Mouse (Mus musculus) hindbrain, embryonic 12.5 days (tissue): Measurements from ENCODE around the gene Atp8b4. TPM values are rescaled to one million over a fixed set of nuclear protein-coding genes. Genes with fewer than 3 reads are reported as not detected.

Source experiments
- ATAC-seq: fragments of 200-750 bp; cut with Nextera tagmentation; 2 replicates; pipeline ENCODE4 v1.8.0; 2017; ENCODE audit warnings: moderate TSS enrichment; ENCODE audit not compliant: low FRiP score
- H3K27ac ChIP-seq: fragments of 300-500 bp; sonication (generic); 2 replicates; pipeline ENCODE4 v1.5.1; 2016; ENCODE audit warnings: mild to moderate bottlenecking
- H3K27me3 ChIP-seq: fragments of 300-500 bp; sonication (generic); 2 replicates; pipeline ENCODE4 v1.6.1; 2016; ENCODE audit warnings: mild to moderate bottlenecking
- H3K36me3 ChIP-seq: fragments of 300-500 bp; sonication (generic); 2 replicates; pipeline ENCODE4 v1.6.1; 2016; ENCODE audit warnings: mild to moderate bottlenecking
- H3K4me1 ChIP-seq: fragments of 300-500 bp; sonication (generic); 2 replicates; pipeline ENCODE4 v1.6.1; 2016
- H3K4me2 ChIP-seq: fragments of 300-500 bp; sonication (generic); replicated peaks from 2 replicates; pipeline ENCODE4 v1.6.1; 2016; ENCODE audit warnings: mild to moderate bottlenecking
- H3K4me3 ChIP-seq: fragments of 300-500 bp; sonication (generic); 2 replicates; pipeline ENCODE4 v1.5.1; 2016; ENCODE audit warnings: mild to moderate bottlenecking
- H3K9ac ChIP-seq: fragments of 300-500 bp; sonication (generic); 2 replicates; pipeline ENCODE4 v1.6.1; 2016; ENCODE audit warnings: mild to moderate bottlenecking, moderate library complexity
- H3K9me3 ChIP-seq: fragments of 300-500 bp; sonication (generic); replicated peaks from 2 replicates; pipeline ENCODE4 v1.6.1; 2016; ENCODE audit warnings: mild to moderate bottlenecking
- WGBS: fragments of 180-500 bp; shearing (Covaris S2); methylation state at CpG from one replicate; pipeline ENCODE4 v1.1.7; 2016; 5-methylcytosine and 5-hydroxymethylcytosine counted together
- polyA plus RNA-seq: library from polyadenylated mRNA; unstranded; fragments of >200 nt; fragmentation: Nextera tagmentation; extraction: Ambion mirVana; gene quantifications from 2 replicates; pipeline ENCODE4 v1.2.1, GENCODE M21; 2016

The Atp8b4 gene
- polyA plus RNA-seq, 1 experiment from 2014 or later, result 0.12 TPM

DNA sequence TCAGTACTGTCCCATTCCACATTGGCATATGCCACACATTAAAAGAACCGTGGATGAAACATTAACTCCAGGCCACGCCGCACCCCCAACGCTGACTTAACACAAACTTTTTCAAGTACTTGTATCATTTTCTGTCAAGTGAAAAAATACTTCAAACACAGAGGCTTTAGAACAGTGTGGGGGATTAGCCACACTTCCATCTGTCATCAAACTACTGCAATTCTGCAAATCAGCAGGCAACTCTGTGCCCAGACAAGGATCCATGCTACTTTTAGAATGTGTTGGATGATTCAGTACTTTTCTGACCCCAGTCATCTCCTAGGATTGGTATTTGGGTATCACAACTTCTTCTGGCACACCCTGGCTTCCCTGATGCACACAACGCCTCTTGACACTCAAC, 212.5 kb downstream of the Atp8b4 start:
- no peaks in the 10 kb centered on the region for H3K4me1 ChIP-seq
- no peak for ATAC-seq
- no peak overlapping the region for H3K27ac ChIP-seq
- no peak overlapping the region for H3K4me3 ChIP-seq
- no peak overlapping the region for H3K4me2 ChIP-seq
- H3K9me3 ChIP-seq, result no peaks in the 10 kb centered on the region
- H3K9ac ChIP-seq, result no peak overlapping the region
- WGBS, result 91% methylated on average over 5 of the region's 5 CpGs
- H3K27me3 ChIP-seq, result no peaks in the 10 kb centered on the region
- H3K36me3 ChIP-seq, result no peaks in the 10 kb centered on the region

DNA sequence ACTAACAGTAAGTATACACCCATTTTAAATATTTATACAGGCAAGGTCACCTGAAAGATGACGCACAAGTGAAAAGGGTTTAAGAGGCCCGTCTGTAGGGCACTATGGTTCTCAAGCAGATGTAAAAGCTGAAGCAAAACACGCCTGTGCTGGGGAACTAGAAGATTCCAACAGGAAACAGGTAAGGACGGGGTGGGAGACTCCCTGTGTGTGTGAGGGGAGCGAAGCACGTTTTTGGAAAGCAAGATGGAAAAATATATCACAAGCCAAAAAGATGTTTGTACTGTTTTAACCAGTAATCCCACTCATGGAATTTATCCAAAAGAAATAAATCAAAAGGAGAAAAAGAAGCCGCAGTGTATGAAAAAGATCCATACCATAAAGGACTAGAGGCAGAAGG, 214.1 kb downstream of the Atp8b4 start:
- Histone ChIP-seq H3K4me2 (no peak overlapping the region), H3K4me1 (no peaks in the 10 kb centered on the region), H3K4me3 (no peak overlapping the region), H3K27me3 (no peaks in the 10 kb centered on the region), H3K9me3 (no peaks in the 10 kb centered on the region), H3K27ac (no peak overlapping the region), H3K36me3 (no peaks in the 10 kb centered on the region), H3K9ac (no peak overlapping the region)
- ATAC-seq, result no peak
- WGBS, result 78% methylated on average over 7 of the region's 7 CpGs

DNA sequence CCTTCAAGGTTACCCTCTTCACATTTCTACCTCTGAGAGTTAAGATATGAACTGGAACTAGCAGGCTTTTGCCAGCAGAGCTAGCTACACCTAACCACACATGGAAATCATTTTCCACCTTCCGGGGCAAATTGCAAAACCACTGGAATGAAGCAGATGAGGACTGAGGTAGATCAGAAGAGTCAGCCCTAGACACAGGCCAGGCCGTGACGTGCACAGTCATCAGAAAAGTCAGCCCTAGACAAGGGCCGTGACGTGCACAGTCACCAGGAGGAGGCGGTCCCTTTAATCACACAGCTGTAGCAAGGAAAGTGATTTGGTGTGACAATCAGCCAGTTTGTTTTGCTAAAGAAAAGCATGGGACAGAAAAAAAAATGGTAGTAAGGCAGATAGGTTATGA, 216.4 kb downstream of the Atp8b4 start:
- no peaks in the 10 kb centered on the region for H3K36me3 ChIP-seq
- no peak overlapping the region for H3K9ac ChIP-seq
- no peaks in the 10 kb centered on the region for H3K9me3 ChIP-seq
- H3K4me3 ChIP-seq, result no peak overlapping the region
- H3K4me1 ChIP-seq, result no peaks in the 10 kb centered on the region
- WGBS, result 75% methylated on average over 6 of the region's 6 CpGs
- no peak overlapping the region for H3K27ac ChIP-seq
- no peaks in the 10 kb centered on the region for H3K27me3 ChIP-seq
- no peak overlapping the region for H3K4me2 ChIP-seq
- ATAC-seq, result no peak

DNA sequence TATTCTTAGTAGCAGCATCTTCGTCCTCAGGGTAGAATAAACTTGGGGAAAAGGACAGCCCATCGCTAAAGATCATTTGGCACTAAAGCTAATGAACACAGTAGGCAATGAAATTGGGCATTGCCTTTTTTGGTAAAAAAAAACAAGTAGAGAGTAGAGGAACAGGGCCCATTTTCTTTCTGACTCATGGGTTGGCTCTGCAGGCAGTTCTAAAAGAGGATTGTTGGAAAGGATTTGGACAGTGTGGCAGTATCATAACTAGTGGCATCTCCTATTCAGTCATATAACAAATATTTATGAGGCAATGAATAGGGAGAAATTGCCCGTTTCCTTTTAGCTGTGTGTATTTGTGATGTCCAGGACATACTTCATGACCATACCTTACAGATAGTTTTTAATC, 217.4 kb downstream of the Atp8b4 start:
- Histone ChIP-seq H3K9me3 (no peaks in the 10 kb centered on the region), H3K4me1 (no peaks in the 10 kb centered on the region), H3K9ac (no peak overlapping the region), H3K36me3 (no peaks in the 10 kb centered on the region), H3K27ac (no peak overlapping the region), H3K27me3 (no peaks in the 10 kb centered on the region), H3K4me2 (no peak overlapping the region), H3K4me3 (no peak overlapping the region)
- 77% methylated on average over 3 of the region's 3 CpGs for WGBS
- ATAC-seq, result no peak

GRCm38 (mm10) chr2:126275511-126275910, 225.0 kb downstream of the Atp8b4 start:
- H3K4me3 ChIP-seq, result no peak overlapping the region
- no peak overlapping the region for H3K27ac ChIP-seq
- no peaks in the 10 kb centered on the region for H3K27me3 ChIP-seq
- H3K4me2 ChIP-seq, result no peak overlapping the region
- no peaks in the 10 kb centered on the region for H3K4me1 ChIP-seq
- H3K9me3 ChIP-seq, result no peaks in the 10 kb centered on the region
- ATAC-seq, result no peak
- H3K9ac ChIP-seq, result no peak overlapping the region
- WGBS, result 82% methylated on average over 3 of the region's 3 CpGs
- no peaks in the 10 kb centered on the region for H3K36me3 ChIP-seq

DNA sequence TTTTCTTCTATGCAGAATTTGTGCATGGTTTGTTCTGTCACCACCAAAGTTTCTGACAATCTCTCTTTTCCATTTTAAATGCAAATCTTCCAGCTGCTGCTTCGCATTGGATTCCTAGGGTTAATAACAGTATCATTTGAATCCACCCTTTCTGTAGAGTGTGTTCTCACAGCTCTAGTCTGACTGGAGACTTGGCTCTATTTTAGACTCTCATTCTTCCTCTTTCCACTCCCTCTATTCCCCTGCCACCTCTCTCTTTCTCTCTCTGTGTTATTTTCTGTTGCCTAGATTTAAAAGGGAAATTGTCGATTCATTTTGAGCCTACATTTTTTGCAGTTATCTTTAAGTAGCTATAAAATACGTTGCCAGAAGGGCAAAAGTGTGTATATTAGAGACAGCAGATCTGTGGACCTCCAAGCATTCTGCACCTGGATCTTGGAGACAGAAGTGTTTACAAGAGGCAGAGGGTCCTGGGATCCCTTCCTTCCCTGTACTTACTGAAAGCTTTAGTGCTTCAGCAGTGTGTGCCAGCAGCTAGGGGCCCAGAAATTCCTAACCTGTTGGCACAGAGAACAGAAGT, 225.6 kb downstream of the Atp8b4 start:
- 86% methylated on average over 3 of the region's 3 CpGs for WGBS
- no peak for ATAC-seq

DNA sequence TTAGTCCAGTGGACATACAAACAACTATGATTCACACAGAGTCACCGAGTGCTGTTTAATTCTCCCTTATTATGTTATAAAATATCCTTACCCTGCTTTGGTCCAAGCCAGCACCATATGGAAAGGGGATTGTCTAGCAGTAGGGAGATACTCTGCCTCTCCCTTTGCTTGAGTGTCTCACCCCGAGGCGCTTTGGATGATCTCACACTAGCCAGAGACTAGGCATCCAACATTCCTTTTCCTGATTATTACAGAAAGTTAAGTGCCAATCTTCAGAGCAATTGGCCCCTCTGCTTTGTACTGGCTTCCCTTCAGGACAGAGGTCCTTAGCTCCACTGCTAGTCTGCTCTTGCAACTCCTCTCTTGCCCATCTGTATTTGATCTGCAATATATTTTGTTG, 226.2 kb downstream of the Atp8b4 start:
- no peak for ATAC-seq
- 85% methylated on average over 3 of the region's 3 CpGs for WGBS
- Histone ChIP-seq H3K4me2 (no peak overlapping the region), H3K4me3 (no peak overlapping the region), H3K36me3 (no peaks in the 10 kb centered on the region), H3K4me1 (no peaks in the 10 kb centered on the region), H3K9me3 (no peaks in the 10 kb centered on the region), H3K9ac (no peak overlapping the region), H3K27me3 (no peaks in the 10 kb centered on the region), H3K27ac (no peak overlapping the region)

More for the DNA sequence above, 225.6 kb downstream of the Atp8b4 start:
- Histone ChIP-seq H3K4me3 (no peak overlapping the region), H3K9ac (no peak overlapping the region), H3K27me3 (no peaks in the 10 kb centered on the region), H3K4me2 (no peak overlapping the region), H3K27ac (no peak overlapping the region), H3K36me3 (no peaks in the 10 kb centered on the region), H3K4me1 (no peaks in the 10 kb centered on the region), H3K9me3 (no peaks in the 10 kb centered on the region)

Other genes starting within 250 kb of the Atp8b4 start
- gene Slc27a2, start 51.7 kb upstream of the Atp8b4 start, polyA plus RNA-seq, result 2.2 and 3.6 TPM in 2 replicates
- gene Hdc, start 118.6 kb upstream of the Atp8b4 start, polyA plus RNA-seq, result 2.1 and 2.5 TPM in 2 replicates
- gene Gabpb1, start 175.7 kb upstream of the Atp8b4 start, polyA plus RNA-seq, result 65.3 and 71.2 TPM in 2 replicates
- gene Usp8, start 206.7 kb upstream of the Atp8b4 start, polyA plus RNA-seq, result 40.0 and 44.6 TPM in 2 replicates